Mouse (Mus musculus): Measurements from ENCODE around the gene Zar1l. TPM values are rescaled to one million over a fixed set of nuclear protein-coding genes. Genes with fewer than 3 reads are reported as not detected.

Zar1l gene
- polyA plus RNA-seq, 1 experiment from 2014 or later = not detected

DNA sequence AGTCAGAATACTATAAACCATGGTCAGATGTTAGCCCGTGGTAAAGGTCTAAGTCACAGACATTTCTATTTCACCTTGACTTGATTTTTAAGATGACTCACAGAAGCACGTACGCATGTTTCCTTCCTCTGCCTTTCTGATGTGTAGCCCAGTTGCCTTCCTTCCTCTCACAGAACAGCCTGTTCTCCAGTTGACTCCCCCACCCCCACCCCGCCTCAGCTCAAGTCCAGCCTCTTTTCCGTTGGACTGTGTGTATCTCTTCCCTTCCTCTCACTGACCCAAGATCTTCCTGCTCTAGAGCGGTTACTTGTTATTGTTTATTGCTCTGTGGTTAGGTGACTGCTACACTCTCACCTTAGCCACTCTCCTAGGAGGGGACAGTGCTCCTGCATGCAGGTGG, 49.5 kb downstream of the Zar1l start:
- Histone ChIP-seq H3K9me3 (replicated peaks) (no peaks in the 10 kb centered on the region), H3K36me3 (no peaks in the 10 kb centered on the region), H3K4me1 (peaks cover 16% of the 10 kb centered on the region), H3K27ac (no peak overlapping the region; the same call in 1 of the 2 replicates), H3K4me3 (no peak overlapping the region), H3K27me3 (ENCODE audit: low read depth, poor library complexity, severe bottlenecking) (no peaks in the 10 kb centered on the region)
- 73% methylated on average over 6 of the region's 6 CpGs for WGBS
- no peak for DNase-seq (ENCODE audit: low spot score)

DNA sequence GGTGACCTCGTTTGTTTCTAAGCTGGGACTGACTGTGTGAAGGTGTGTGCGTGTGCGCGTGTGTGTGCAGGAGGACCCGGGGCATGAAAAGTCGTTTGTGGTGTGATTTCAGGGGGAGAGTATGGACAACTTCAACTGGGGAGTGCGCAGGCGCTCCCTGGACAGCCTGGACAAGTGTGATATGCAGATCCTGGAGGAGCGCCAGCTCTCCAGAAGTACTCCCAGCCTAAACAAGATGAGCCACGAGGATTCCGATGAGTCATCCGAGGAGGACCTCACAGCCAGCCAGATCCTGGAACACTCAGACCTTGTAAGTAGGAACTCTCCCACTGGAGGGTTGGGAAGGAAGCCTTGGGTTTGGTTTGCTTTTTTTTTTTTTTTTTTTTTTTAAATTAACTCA, 51.8 kb downstream of the Zar1l start:
- Histone ChIP-seq H3K9me3 (replicated peaks) (no peaks in the 10 kb centered on the region), H3K4me1 (peaks cover 16% of the 10 kb centered on the region), H3K36me3 (no peaks in the 10 kb centered on the region), H3K27ac (no peak overlapping the region), H3K27me3 (ENCODE audit: low read depth, poor library complexity, severe bottlenecking) (no peaks in the 10 kb centered on the region), H3K4me3 (no peak overlapping the region)
- WGBS = 82% methylated on average over 12 of the region's 12 CpGs
- DNase-seq (ENCODE audit: low spot score) = no peak

DNA sequence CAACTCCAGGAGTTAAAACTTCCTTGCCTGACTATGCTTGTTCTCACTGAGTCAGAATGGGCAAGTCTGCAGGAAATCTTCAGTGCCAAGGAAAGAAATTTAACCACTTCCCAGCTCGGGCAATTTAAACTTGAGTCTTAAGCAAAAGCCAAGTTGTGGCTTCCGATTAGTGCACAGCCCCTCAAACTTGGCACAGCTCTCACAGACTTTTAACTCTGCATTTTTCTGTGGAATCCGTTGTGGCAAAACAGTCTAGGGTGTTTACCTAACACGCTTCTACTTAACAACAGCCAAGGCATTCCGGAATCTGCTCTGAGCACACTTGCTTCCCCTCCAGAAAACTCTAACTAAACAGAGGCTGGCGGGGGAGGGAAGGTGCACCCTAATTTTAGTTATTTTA, 52.7 kb downstream of the Zar1l start:
- H3K27me3 ChIP-seq (ENCODE audit: low read depth, poor library complexity, severe bottlenecking) = no peaks in the 10 kb centered on the region
- no peak overlapping the region for H3K27ac ChIP-seq
- H3K9me3 ChIP-seq (replicated peaks) = no peaks in the 10 kb centered on the region
- DNase-seq (ENCODE audit: low spot score) = no peak
- 85% methylated on average over 6 of the region's 6 CpGs for WGBS
- no peak overlapping the region for H3K4me3 ChIP-seq
- no peaks in the 10 kb centered on the region for H3K36me3 ChIP-seq
- peaks cover 16% of the 10 kb centered on the region for H3K4me1 ChIP-seq

DNA sequence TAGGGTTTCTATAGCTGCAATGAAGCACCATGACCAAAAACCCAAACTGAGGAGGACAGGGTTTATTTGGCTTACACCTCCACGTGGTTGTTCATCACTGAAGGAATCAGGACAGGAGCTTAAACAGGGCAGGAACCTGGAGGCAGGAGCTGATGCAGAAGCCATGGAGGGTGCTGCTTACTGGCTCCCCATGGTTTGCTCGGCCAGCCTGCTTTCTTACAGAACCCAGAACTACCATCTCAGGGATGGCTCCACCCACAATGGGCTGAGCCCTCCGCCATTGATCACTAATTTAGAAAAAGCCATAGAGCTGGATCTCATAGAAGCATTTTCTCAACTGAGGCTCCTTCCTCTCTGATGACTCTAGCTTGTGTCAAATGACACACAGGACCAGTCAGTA, 53.2 kb downstream of the Zar1l start:
- H3K9me3 ChIP-seq (replicated peaks) = 0 out of 2 replicates have a peak, but pooled peaks cover 2% of the 10 kb centered on the region

DNA sequence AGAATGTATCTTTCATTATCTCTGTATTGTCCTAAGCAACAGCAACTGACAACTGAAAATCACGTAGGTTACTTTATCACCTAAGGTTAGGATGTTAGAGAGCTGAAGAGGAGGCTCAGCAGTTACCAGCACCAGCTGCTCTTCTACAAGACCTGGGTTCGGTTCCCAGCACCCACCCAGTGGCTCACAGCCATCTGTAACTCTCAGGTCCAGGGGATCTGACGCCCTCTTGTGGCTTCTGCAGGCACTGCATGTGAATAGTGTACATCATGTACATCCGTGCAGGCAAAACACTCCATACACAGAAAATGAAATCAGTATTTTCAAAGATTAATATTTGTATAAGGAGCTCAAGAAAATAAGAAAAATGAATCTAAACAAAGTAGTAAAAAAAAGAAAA, 58.2 kb downstream of the Zar1l start:
- H3K4me3 ChIP-seq = no peak overlapping the region
- WGBS = 82% methylated on average over 4 of the region's 4 CpGs
- DNase-seq (ENCODE audit: low spot score) = no peak
- 0 out of 2 replicates have a peak, but pooled peaks cover 2% of the 10 kb centered on the region for H3K9me3 ChIP-seq (replicated peaks)
- peaks cover 15% of the 10 kb centered on the region for H3K4me1 ChIP-seq
- no peak overlapping the region for H3K27ac ChIP-seq
- H3K27me3 ChIP-seq (ENCODE audit: low read depth, poor library complexity, severe bottlenecking) = no peaks in the 10 kb centered on the region
- H3K36me3 ChIP-seq = no peaks in the 10 kb centered on the region; the same call in 1 of the 2 replicates

More for the DNA sequence above, 53.2 kb downstream of the Zar1l start:
- no peak for DNase-seq (ENCODE audit: low spot score)
- 59% methylated on average over 3 of the region's 3 CpGs for WGBS
- no peak overlapping the region for H3K27ac ChIP-seq
- peaks cover 16% of the 10 kb centered on the region for H3K4me1 ChIP-seq
- H3K36me3 ChIP-seq = no peaks in the 10 kb centered on the region
- H3K27me3 ChIP-seq (ENCODE audit: low read depth, poor library complexity, severe bottlenecking) = no peaks in the 10 kb centered on the region
- no peak overlapping the region for H3K4me3 ChIP-seq

DNA sequence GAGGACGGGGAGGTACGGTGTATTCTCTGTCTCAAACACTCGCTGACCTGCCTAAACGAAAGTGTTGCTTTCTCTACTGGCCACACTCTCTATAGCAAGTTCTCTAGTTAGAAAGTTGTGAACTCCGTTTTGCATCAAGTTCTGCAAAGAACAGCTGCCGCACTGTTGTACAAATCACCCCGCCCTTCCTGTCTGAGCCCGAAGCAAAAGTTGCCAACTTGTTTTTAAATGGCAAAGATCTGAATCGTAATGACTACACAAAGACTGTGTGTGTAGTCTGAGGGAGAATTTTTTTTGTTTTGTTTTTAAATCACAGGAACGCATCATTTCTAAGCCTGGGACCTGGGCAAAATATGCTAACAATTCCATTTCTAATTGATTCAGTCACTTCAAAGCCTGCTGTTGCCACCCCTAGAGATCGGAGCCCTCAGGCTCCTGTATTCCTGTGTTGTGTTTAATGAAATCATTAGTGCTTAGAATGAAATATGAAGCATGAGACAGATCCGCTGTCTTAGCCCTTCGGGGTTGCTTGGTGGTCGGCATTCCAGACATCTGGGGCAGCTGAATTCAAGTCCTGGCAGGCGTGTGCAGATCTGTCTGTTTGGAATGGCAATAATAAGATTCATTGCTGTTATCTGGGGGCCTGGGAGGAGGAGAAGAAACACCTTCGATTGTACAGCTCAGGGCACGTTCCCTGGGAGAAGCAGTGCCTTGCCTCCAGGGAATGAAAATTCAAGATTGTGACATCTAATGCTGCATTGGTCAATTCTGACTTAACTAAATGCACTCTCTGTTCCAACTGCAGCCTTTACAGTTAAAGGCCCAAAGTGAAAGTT, 59.8 kb downstream of the Zar1l start:
- H3K4me1 ChIP-seq = peaks cover 15% of the 10 kb centered on the region
- WGBS = 61% methylated on average over 17 of the region's 17 CpGs
- peaks cover 4% of the 10 kb centered on the region for H3K36me3 ChIP-seq
- peak overlapping the region; percentile 19 for H3K27ac ChIP-seq
- H3K9me3 ChIP-seq (replicated peaks) = 0 out of 2 replicates have a peak, but pooled peaks cover 2% of the 10 kb centered on the region
- no peak overlapping the region for H3K4me3 ChIP-seq
- no peaks in the 10 kb centered on the region for H3K27me3 ChIP-seq (ENCODE audit: low read depth, poor library complexity, severe bottlenecking)
- no peak for DNase-seq (ENCODE audit: low spot score)

DNA sequence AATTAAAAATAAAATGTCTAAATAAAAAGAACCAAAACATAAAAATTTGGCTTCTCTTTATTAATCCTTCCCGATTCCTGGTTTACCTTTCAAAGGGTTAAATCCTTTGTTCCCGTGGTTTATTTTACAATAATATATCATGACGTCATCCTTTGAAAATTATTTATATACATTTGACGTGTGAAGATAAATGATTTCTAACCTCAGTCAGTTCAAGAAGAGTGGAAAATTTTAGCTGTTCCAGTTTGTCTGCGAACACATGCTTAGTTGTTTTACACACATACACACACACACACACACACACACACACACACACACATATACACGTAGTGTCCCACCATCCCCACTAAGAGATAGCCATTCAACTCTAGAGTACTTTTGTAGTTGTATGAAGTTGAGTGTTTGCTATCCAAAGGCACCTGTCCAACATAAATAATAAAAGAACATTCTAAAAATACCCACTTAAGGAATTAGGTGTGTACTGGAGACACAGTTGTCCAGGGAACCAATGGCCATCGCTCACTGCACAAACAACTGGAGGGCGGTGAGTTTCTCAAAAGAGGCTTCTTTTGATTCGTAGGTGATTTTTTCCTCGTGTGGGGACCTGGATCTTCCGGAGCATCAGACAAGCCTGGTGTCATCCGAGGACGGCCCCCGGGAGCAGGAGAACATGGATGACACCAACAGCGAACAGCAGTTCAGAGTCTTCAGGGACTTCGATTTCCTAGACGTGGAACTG, 60.6 kb downstream of the Zar1l start:
- DNase-seq (ENCODE audit: low spot score) = no peak
- 89% methylated on average over 17 of the region's 17 CpGs for WGBS
- Histone ChIP-seq H3K27me3 (ENCODE audit: low read depth, poor library complexity, severe bottlenecking) (no peaks in the 10 kb centered on the region), H3K4me1 (peaks cover 15% of the 10 kb centered on the region), H3K4me3 (no peak overlapping the region), H3K27ac (peak overlapping the region; percentile 19; the same call in 1 of the 2 replicates), H3K36me3 (peaks cover 8% of the 10 kb centered on the region), H3K9me3 (replicated peaks) (0 out of 2 replicates have a peak, but pooled peaks cover 2% of the 10 kb centered on the region)

Other genes with a start within 250 kb of the Zar1l start
- 38.7 and 46.6 TPM in 2 replicates for gene Brca2, start 4.5 kb upstream of the Zar1l start, polyA plus RNA-seq (2016; fragmentation: Nextera tagmentation; extraction: Ambion mirVana)
- 2.4 and 2.7 TPM in 2 replicates for gene N4bp2l1, start 79.0 kb upstream of the Zar1l start, polyA plus RNA-seq (2016; fragmentation: Nextera tagmentation; extraction: Ambion mirVana)
- 35.5 and 36.1 TPM in 2 replicates for gene N4bp2l2, start 148.0 kb upstream of the Zar1l start, polyA plus RNA-seq (2016; fragmentation: Nextera tagmentation; extraction: Ambion mirVana)
- gene Pds5b, start 155.6 kb upstream of the Zar1l start, polyA plus RNA-seq (2016; fragmentation: Nextera tagmentation; extraction: Ambion mirVana) = 33.8 and 43.0 TPM in 2 replicates